Mouse (Mus musculus) neural tube, embryonic 13.5 days (tissue): Measurements from ENCODE around the gene Gchfr. TPM values are rescaled to one million over a fixed set of nuclear protein-coding genes. Genes with fewer than 3 reads are reported as not detected.

Source experiments
- ATAC-seq: fragments of 200-750 bp; cut with Nextera tagmentation; 2 replicates; pipeline ENCODE4 v1.8.0; 2017; ENCODE audit warnings: low read depth, mild to moderate bottlenecking, moderate TSS enrichment, moderate library complexity
- H3K27ac ChIP-seq: fragments of 300-500 bp; sonication (generic); replicated peaks from 2 replicates; pipeline ENCODE4 v1.5.1; 2015; ENCODE audit warnings: moderate library complexity, mild to moderate bottlenecking, inconsistent platforms
- H3K27me3 ChIP-seq: fragments of 300-500 bp; sonication (generic); 2 replicates; pipeline ENCODE4 v1.6.1; 2015; ENCODE audit warnings: mild to moderate bottlenecking, inconsistent platforms
- H3K36me3 ChIP-seq: fragments of 300-500 bp; sonication (generic); 2 replicates; pipeline ENCODE4 v1.6.1; 2015; ENCODE audit warnings: mild to moderate bottlenecking, inconsistent platforms
- H3K4me1 ChIP-seq: fragments of 300-500 bp; sonication (generic); replicated peaks from 2 replicates; pipeline ENCODE4 v1.6.1; 2015; ENCODE audit warnings: inconsistent platforms
- H3K4me2 ChIP-seq: fragments of 300-500 bp; sonication (generic); 2 replicates; pipeline ENCODE4 v1.6.1; 2015; ENCODE audit warnings: inconsistent platforms, mild to moderate bottlenecking, moderate library complexity
- H3K4me3 ChIP-seq: fragments of 300-500 bp; sonication (generic); 2 replicates; pipeline ENCODE4 v1.5.1; 2015; ENCODE audit warnings: mild to moderate bottlenecking, inconsistent platforms
- H3K9ac ChIP-seq: fragments of 300-500 bp; sonication (generic); 2 replicates; pipeline ENCODE4 v1.6.1; 2015; ENCODE audit warnings: moderate library complexity, mild to moderate bottlenecking, inconsistent platforms
- H3K9me3 ChIP-seq: fragments of 300-500 bp; sonication (generic); 2 replicates; pipeline ENCODE4 v1.6.1; 2016; ENCODE audit warnings: inconsistent platforms
- WGBS: fragments of 180-500 bp; shearing (Covaris S2); methylation state at CpG from one replicate; pipeline ENCODE4 v1.1.7; 2015; 5-methylcytosine and 5-hydroxymethylcytosine counted together
- polyA plus RNA-seq: library from polyadenylated mRNA; unstranded; fragments of >200 nt; fragmentation: Nextera tagmentation; extraction: Ambion mirVana; gene quantifications from 2 replicates; pipeline ENCODE4 v1.2.1, GENCODE M21; 2015

The Gchfr gene
- 1.2 and 2.3 TPM in 2 replicates for polyA plus RNA-seq

DNA sequence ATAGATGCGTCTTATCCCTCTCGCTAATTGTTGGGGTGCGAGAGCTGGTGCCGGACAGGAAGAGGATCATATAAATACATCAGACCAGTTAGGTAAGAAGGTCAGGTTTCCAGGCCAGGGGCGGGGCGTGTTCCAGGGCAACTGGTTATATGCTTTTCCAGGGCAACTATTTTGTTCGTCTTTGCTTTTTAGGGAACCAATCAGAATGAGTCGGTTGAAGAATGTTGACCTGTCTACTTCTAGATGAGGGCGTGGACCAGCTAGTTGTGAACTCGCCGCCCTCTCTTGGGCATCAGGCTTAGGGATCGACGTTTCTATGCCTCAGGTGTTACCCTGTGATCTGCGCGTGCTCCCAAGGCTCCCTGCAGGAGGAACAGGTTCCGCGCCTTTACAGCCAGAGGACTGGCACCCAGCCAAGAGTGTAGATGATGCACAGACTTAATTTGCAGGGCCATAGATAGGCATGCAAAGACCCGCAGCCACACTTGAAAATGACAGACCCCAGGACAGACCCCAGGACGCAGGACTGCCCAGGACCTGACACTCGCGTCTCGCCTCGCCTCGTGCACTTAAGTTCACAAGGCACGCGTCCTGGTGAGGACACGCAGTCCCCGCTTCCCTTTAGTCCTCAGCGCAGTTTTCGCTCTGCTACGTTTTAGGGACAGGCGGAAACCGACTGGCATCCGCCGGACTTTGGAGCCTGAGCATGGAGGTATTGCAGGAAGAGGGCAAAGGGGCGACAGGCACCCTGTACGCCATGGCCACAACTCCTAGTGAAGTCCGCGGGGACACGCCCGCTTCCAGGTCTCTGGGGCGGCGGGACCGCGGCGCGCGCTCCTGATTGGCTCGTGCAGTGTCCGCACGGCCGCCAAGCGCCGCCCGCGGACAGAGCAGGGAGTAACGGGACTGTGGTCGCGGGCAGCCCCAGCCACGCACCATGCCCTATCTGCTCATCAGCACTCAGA, at the start of gene Gchfr:
Gene Gchfr, plus strand, starts transcription at position 873 of the 965 bp plus-strand sequence.
- ATAC-seq: peak; percentile 63
- Histone ChIP-seq H3K9me3 (no peaks in the 10 kb centered on the region), H3K27ac (no peak within 1 kb of the TSS), H3K9ac (peak within 1 kb of the TSS; percentile 62), H3K4me3 (peak within 1 kb of the TSS; percentile 53), H3K4me1 (peaks cover 30% of the 10 kb centered on the region), H3K27me3 (peaks cover 67% of the 10 kb centered on the region), H3K4me2 (peak within 1 kb of the TSS; percentile 99), H3K36me3 (no peaks in the 10 kb centered on the region)
- WGBS: 1% methylated on average over 60 of the region's 60 CpGs

DNA sequence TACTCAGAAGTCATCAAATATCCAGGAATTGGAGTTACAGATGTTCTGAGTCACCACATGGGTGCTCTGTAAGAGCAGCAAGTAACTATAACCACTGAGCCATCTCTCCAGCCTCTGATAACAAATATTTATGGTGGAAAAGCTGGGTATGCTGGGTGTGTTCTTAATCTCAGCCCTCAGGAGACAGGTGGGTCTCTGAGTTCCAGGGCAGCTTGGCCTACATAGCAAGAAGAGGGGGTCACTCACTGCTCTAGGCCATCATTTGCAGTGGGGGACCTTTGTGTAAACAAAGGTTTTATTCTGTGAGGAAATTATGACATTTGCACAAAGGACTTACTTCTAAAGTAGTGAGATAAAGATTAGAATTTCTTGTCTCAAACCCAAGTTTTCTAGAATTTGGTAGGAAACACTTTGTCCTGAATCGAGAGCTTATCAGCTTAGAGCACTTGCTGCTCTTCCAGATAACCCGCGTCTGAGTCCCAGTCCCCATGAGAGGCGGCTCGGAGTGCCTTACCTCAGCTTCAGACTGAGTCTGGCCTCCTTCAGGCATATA, 31.2 kb upstream of the Gchfr start:
- WGBS: 88% methylated on average over 5 of the region's 5 CpGs
- no peak for ATAC-seq

DNA sequence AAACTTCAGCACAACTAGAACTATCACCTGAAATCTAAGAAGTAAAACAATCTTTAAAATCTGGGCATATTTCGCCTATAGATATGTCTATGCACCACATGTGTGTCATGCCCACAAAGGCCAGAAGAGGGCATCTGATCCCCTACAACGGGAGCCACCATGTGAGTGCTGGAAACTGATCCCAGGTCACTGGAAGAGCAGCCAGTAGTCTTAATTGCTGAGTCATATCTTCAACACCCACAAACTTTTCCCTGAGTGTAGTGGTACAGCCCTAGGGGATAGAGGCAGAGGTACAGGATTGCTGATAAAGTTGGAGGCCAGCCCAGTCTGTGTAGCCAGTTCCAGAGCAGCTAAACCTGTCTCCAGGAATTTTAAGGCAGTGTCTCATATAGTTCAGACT, 22.4 kb upstream of the Gchfr start:
- no peak for ATAC-seq
- Histone ChIP-seq H3K27me3 (no peaks in the 10 kb centered on the region), H3K9me3 (no peaks in the 10 kb centered on the region), H3K4me1 (no peaks in the 10 kb centered on the region), H3K4me2 (no peak overlapping the region), H3K27ac (no peak overlapping the region), H3K36me3 (peaks cover 95% of the 10 kb centered on the region), H3K9ac (no peak overlapping the region), H3K4me3 (no peak overlapping the region)
- WGBS: 94% methylated on average over 2 of the region's 2 CpGs

More for the DNA sequence above, 31.2 kb upstream of the Gchfr start:
- Histone ChIP-seq H3K4me1 (no peaks in the 10 kb centered on the region), H3K4me2 (no peak overlapping the region), H3K9me3 (no peaks in the 10 kb centered on the region), H3K27ac (no peak overlapping the region), H3K27me3 (no peaks in the 10 kb centered on the region), H3K4me3 (no peak overlapping the region), H3K36me3 (peaks cover 67% of the 10 kb centered on the region), H3K9ac (no peak overlapping the region)

GRCm38 (mm10) chr2:119146435-119146834, 21.1 kb upstream of the Gchfr start:
- no peaks in the 10 kb centered on the region for H3K9me3 ChIP-seq
- no peaks in the 10 kb centered on the region for H3K4me1 ChIP-seq
- peaks cover 95% of the 10 kb centered on the region for H3K36me3 ChIP-seq
- no peak overlapping the region for H3K9ac ChIP-seq
- no peak overlapping the region for H3K4me3 ChIP-seq
- no peak overlapping the region for H3K4me2 ChIP-seq
- H3K27me3 ChIP-seq: no peaks in the 10 kb centered on the region
- no peak overlapping the region for H3K27ac ChIP-seq
- WGBS: 87% methylated on average over 6 of the region's 6 CpGs
- no peak for ATAC-seq

GRCm38 (mm10) chr2:119147160-119147678, 20.4 kb upstream of the Gchfr start:
- Histone ChIP-seq H3K27ac (no peak overlapping the region), H3K9ac (no peak overlapping the region), H3K4me2 (no peak overlapping the region), H3K9me3 (no peaks in the 10 kb centered on the region), H3K27me3 (no peaks in the 10 kb centered on the region), H3K4me1 (no peaks in the 10 kb centered on the region), H3K36me3 (peaks cover 95% of the 10 kb centered on the region), H3K4me3 (no peak overlapping the region)
- ATAC-seq: no peak
- WGBS: 89% methylated on average over 22 of the region's 22 CpGs

- Histone ChIP-seq H3K9ac (no peak overlapping the region), H3K27ac (no peak overlapping the region), H3K4me1 (no peaks in the 10 kb centered on the region), H3K4me3 (no peak overlapping the region), H3K27me3 (no peaks in the 10 kb centered on the region), H3K36me3 (peaks cover 95% of the 10 kb centered on the region), H3K4me2 (no peak overlapping the region), H3K9me3 (no peaks in the 10 kb centered on the region)
- no peak for ATAC-seq
- 95% methylated on average over 8 of the region's 8 CpGs for WGBS
Observed at GRCm38 (mm10) chr2:119147775-119148174, 19.8 kb upstream of the Gchfr start.

DNA sequence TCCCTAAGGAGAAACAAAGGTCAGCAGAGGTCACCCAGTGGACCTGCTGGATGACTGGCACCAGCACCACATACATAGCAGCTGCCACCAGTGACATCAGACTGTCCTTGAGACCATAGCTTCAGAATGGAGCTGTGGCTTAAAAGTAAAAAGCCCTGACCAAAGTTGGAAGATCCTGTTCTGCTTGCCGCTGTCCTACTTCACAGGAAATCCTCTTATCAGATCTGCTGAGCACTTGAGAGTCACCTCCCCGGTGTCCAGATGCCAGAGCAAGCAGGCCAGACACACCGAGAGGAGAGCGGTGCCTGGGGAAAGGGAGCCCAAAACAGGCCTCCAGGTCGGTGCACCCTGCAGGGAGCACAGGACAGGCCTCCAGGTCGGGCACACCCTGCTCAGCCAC, 15.3 kb upstream of the Gchfr start:
- H3K27ac ChIP-seq: no peak overlapping the region
- peaks cover 70% of the 10 kb centered on the region for H3K36me3 ChIP-seq
- WGBS: 88% methylated on average over 6 of the region's 6 CpGs

DNA sequence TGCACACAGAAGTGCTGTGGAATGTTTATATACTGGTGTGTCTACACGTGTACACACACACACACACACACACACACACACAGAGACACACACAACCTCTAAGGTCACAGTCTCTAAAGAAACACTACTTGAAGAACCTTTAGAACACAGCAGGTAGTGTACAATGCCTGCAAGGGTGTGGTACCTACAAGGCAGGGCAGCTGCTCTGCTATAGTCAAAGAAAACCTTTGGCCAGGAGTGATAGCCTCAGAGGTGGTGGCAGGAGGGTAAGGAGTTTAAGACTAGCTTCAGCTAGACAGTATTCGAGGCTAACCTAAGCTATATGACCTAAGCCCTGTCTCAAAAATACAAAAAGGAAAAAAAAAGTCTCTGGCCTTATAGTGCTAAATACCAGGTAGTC, 12.9 kb upstream of the Gchfr start:
- ATAC-seq: no peak
- Histone ChIP-seq H3K27ac (no peak overlapping the region), H3K4me1 (peaks cover 23% of the 10 kb centered on the region), H3K9me3 (no peaks in the 10 kb centered on the region), H3K36me3 (peaks cover 45% of the 10 kb centered on the region), H3K9ac (no peak overlapping the region), H3K27me3 (no peaks in the 10 kb centered on the region), H3K4me3 (no peak overlapping the region), H3K4me2 (no peak overlapping the region)
- 82% methylated on average over 2 of the region's 2 CpGs for WGBS

More for the DNA sequence above, 15.3 kb upstream of the Gchfr start:
- Histone ChIP-seq H3K9ac (no peak overlapping the region), H3K27me3 (no peaks in the 10 kb centered on the region), H3K4me3 (no peak overlapping the region), H3K9me3 (no peaks in the 10 kb centered on the region), H3K4me1 (peaks cover 19% of the 10 kb centered on the region), H3K4me2 (no peak overlapping the region)
- ATAC-seq: no peak

- 82% methylated on average over 9 of the region's 9 CpGs for WGBS
- Histone ChIP-seq H3K9ac (peak overlapping the region; percentile 22; the same call in 1 of the 2 replicates), H3K9me3 (no peaks in the 10 kb centered on the region)
Observed at GRCm38 (mm10) chr2:119155388-119155787, 12.2 kb upstream of the Gchfr start.

DNA sequence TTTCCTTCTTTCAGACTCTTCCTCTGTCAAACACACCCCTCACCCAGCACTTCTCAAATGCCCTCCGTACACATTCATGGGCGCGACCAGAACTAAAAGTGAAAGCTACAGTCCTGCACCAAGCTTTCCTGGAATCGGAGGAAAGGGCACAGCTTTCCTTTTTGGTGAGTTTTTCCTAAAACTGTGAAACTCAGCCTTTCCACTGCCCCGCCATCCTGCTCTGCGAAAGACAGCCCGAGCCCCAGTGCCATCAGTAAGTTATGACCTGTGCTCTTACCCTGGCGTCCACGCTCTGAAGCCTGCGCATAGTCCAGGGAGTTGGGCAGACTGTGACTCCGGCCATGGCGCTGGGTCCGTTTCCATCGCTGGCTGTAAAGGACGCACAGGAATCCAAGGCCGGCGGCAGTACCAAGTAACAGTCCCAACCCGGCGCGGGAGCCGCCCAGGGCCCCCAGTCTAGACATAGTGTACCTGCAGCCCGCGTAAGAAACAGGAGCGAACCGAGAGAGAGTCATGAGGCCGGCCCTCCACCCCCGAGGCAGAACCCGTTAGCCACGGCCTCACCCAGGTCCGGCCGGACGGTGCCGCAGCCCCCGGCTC, 11.4 kb upstream of the Gchfr start:
- Histone ChIP-seq H3K9ac (peak overlapping the region; percentile 92), H3K4me3 (peak overlapping the region; percentile 98), H3K27me3 (no peaks in the 10 kb centered on the region), H3K36me3 (peaks cover 30% of the 10 kb centered on the region), H3K4me2 (peak overlapping the region; percentile 98), H3K27ac (peak overlapping the region; percentile 72), H3K4me1 (peaks cover 23% of the 10 kb centered on the region), H3K9me3 (no peaks in the 10 kb centered on the region)
- peak; percentile 72; the same call in 1 of the 2 replicates for ATAC-seq
- WGBS: 6% methylated on average over 34 of the region's 34 CpGs

More at GRCm38 (mm10) chr2:119155388-119155787, 12.2 kb upstream of the Gchfr start:
- no peak for ATAC-seq
- H3K4me3 ChIP-seq: peak overlapping the region; percentile 98
- no peaks in the 10 kb centered on the region for H3K27me3 ChIP-seq
- H3K4me2 ChIP-seq: peak overlapping the region; percentile 98
- peaks cover 38% of the 10 kb centered on the region for H3K36me3 ChIP-seq
- H3K27ac ChIP-seq: no peak overlapping the region
- H3K4me1 ChIP-seq: peaks cover 23% of the 10 kb centered on the region

GRCm38 (mm10) chr2:119156681-119157572, 10.6 kb upstream of the Gchfr start, which contains the start of gene Rmdn3:
Rmdn3 (minus strand) TSS chr2:119157034.
- no peaks in the 10 kb centered on the region for H3K9me3 ChIP-seq
- no peaks in the 10 kb centered on the region for H3K27me3 ChIP-seq
- peak within 1 kb of the TSS; percentile 92 for H3K9ac ChIP-seq
- under 1% methylated on average over 53 of the region's 57 CpGs for WGBS
- peaks cover 23% of the 10 kb centered on the region for H3K36me3 ChIP-seq
- peak within 1 kb of the TSS; percentile 98 for H3K4me3 ChIP-seq
- H3K4me1 ChIP-seq: peaks cover 23% of the 10 kb centered on the region
- H3K27ac ChIP-seq: peak within 1 kb of the TSS; percentile 79
- H3K4me2 ChIP-seq: peak within 1 kb of the TSS; percentile 98
- peak; percentile 90 for ATAC-seq
